Mouse (Mus musculus): ENCODE data around the gene Gm26920. TPM values are rescaled to one million over a fixed set of nuclear protein-coding genes. Genes with fewer than 3 reads are reported as not detected.
A peak's percentile ranks its signal among the peaks of the same experiment; 100 is the strongest.

The Gm26920 gene
- polyA plus RNA-seq, 1 experiment from 2014 or later: 0.70 TPM

DNA sequence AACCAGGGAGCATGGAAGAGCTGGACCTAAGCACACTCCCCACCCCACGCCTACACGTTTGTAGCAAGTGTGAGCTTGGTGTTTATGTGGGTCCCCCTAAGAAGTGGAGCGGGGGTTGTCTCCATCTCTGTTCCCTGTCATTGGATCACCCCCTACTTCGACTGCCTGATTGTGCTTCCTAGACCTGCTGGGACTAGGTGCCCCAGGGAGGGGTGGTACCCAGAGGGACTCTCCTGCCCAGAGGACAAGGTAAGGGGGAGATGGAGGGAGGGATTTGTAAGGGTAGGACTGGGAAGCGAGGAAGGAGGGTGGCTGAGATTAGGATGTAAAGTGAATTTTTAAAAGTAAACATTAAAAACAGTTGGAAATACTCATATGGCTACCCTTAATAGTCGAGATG is 805 bp downstream of the Gm26920 start:
- H3K27ac ChIP-seq (replicated peaks in 1 of 2; ENCODE audit: control insufficient read depth in 1 of 2, insufficient read depth in 1 of 2, low read depth in 2 of 2, low read length in 2 of 2): no peak overlapping the region
- H3K4me2 ChIP-seq (ENCODE audit: low read length): peak overlapping the region; percentile 71
- H3K36me3 ChIP-seq (ENCODE audit: control insufficient read depth, insufficient read depth, low read length): peaks cover 8% of the 10 kb centered on the region; the same call in 1 of the 2 replicates
- H3K27me3 ChIP-seq (ENCODE audit: control insufficient read depth, insufficient read depth, low read length): no peaks in the 10 kb centered on the region
- no peak for ATAC-seq (ENCODE audit: insufficient number of reproducible peaks, insufficient read depth, low FRiP score, low read depth)
- peaks cover 7 to 13% of the 10 kb centered on the region in 2 experiments for H3K4me1 ChIP-seq (ENCODE audit: control insufficient read depth in 2 of 2, insufficient read depth in 2 of 2, low read length in 2 of 2)
- H3K9me3 ChIP-seq (ENCODE audit: control insufficient read depth, low read length): no peaks in the 10 kb centered on the region
- 17% methylated on average over 6 of the region's 6 CpGs for WGBS
- H3K9ac ChIP-seq (ENCODE audit: low read length): peak overlapping the region; percentile 76
- H3K4me3 ChIP-seq (ENCODE audit: control insufficient read depth in 1 of 2, insufficient read depth in 1 of 2, low read depth in 1 of 2, low read length in 2 of 2): peak overlapping the region; percentile 55 to 100

DNA sequence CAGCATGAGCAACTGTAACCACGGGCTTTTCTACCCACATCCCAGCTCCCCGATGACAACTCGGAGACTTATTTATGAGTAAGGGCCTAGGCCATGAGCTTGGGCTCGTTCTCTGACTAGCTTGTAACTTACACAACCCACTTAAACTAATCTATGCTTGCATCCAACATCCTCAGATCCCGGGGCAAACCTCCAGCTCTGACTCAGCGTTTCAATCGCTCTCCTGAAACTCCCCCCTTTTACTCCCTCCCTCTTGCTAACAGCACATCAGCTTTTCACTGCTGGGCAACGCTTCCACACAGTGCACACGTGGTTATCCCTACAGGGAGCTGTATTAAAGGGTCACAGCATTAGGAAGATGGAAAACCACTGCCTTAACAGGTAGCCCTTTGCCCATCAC is 3.7 kb downstream of the Gm26920 start:
- no peaks in the 10 kb centered on the region for H3K9me3 ChIP-seq (ENCODE audit: control insufficient read depth, low read length)
- 88% methylated on average over 9 of the region's 9 CpGs for WGBS
- no peaks in the 10 kb centered on the region for H3K27me3 ChIP-seq (ENCODE audit: control insufficient read depth, insufficient read depth, low read length)
- H3K4me1 ChIP-seq (ENCODE audit: control insufficient read depth in 2 of 2, insufficient read depth in 2 of 2, low read length in 2 of 2): peaks cover 7% of the 10 kb centered on the region in 2 experiments
- no peak for ATAC-seq (ENCODE audit: insufficient number of reproducible peaks, insufficient read depth, low FRiP score, low read depth)
- peaks cover 8% of the 10 kb centered on the region; the same call in 1 of the 2 replicates for H3K36me3 ChIP-seq (ENCODE audit: control insufficient read depth, insufficient read depth, low read length)
- H3K4me2 ChIP-seq (ENCODE audit: low read length): no peak overlapping the region
- no peak overlapping the region for H3K9ac ChIP-seq (ENCODE audit: low read length)
- no peak overlapping the region for H3K27ac ChIP-seq (replicated peaks in 1 of 2; ENCODE audit: control insufficient read depth in 1 of 2, insufficient read depth in 1 of 2, low read depth in 2 of 2, low read length in 2 of 2)
- no peak overlapping the region for H3K4me3 ChIP-seq (ENCODE audit: control insufficient read depth in 1 of 2, insufficient read depth in 1 of 2, low read depth in 1 of 2, low read length in 2 of 2)

DNA sequence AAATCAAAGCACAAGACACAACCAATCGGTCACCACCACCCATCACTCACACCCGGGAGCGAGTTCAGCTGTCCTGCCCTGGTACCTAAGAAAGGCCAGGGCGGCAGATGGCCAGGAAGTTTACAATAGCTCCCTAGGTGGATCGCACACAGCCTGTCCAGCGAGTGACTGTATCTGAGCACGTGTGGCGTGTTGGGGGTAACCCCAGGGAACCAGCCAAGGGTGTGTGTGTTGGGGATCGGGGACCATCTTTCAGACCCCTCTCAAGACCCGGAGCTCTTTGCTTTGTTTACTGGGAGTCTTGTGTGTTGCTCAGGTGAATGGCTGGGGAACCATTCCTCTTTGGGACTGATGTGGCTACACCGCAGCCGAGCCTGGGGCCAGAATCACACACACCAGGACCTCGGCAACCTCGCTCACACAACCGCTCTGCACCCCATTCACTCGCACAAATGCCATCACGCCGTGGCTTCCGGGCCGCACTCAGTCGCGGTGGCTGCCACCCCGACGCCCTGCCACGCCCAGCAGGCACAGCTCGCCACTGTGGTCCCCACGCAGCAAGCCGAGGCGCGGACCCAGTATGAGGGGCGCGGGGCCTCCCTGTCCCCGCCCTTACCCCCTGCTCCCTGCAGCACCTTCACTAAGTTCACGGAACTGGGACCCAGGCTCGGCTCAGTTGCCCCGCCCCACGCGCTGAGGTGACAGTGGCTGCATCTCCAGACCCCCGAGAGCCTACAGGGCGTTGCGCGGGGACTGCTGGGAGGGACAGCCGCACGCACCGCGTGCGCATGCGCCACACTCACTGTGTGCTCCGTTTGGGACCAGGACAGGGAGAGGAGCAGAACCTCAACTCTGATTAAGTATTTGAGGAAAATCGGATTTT is 17.8 kb downstream of the Gm26920 start, which contains the start of gene Zfp82:
Gene Zfp82 (minus strand): TSS at position 755 of the 883 bp plus-strand sequence.
- H3K36me3 ChIP-seq (ENCODE audit: control insufficient read depth, insufficient read depth, low read length): peaks cover 19% of the 10 kb centered on the region
- peak within 1 kb of the TSS in 1 of 2 experiments; percentile 45; a peak in 1 of 4 replicates for H3K27ac ChIP-seq (replicated peaks in 1 of 2; ENCODE audit: control insufficient read depth in 1 of 2, insufficient read depth in 1 of 2, low read depth in 2 of 2, low read length in 2 of 2)
- H3K4me2 ChIP-seq (ENCODE audit: low read length): peak within 1 kb of the TSS; percentile 98
- under 1% methylated on average over 43 of the region's 50 CpGs for WGBS
- H3K4me1 ChIP-seq (ENCODE audit: control insufficient read depth in 2 of 2, insufficient read depth in 2 of 2, low read length in 2 of 2): peaks cover 0 to 5% of the 10 kb centered on the region in 2 experiments; a peak in 2 of 4 replicates
- H3K4me3 ChIP-seq (ENCODE audit: control insufficient read depth in 1 of 2, insufficient read depth in 1 of 2, low read depth in 1 of 2, low read length in 2 of 2): peak within 1 kb of the TSS; percentile 62 to 78
- H3K27me3 ChIP-seq (ENCODE audit: control insufficient read depth, insufficient read depth, low read length): no peaks in the 10 kb centered on the region
- no peaks in the 10 kb centered on the region for H3K9me3 ChIP-seq (ENCODE audit: control insufficient read depth, low read length)
- H3K9ac ChIP-seq (ENCODE audit: low read length): peak within 1 kb of the TSS; percentile 81
- peak; percentile 88 for ATAC-seq (ENCODE audit: insufficient number of reproducible peaks, insufficient read depth, low FRiP score, low read depth)

GRCm38 (mm10) chr7:30064622-30065021 is 25.6 kb downstream of the Gm26920 start:
- no peak for ATAC-seq (ENCODE audit: insufficient number of reproducible peaks, insufficient read depth, low FRiP score, low read depth)
- Histone ChIP-seq H3K27ac (replicated peaks in 1 of 2; ENCODE audit: control insufficient read depth in 1 of 2, insufficient read depth in 1 of 2, low read depth in 2 of 2, low read length in 2 of 2) (no peak overlapping the region), H3K36me3 (ENCODE audit: control insufficient read depth, insufficient read depth, low read length) (peaks cover 44% of the 10 kb centered on the region), H3K4me2 (ENCODE audit: low read length) (no peak overlapping the region), H3K27me3 (ENCODE audit: control insufficient read depth, insufficient read depth, low read length) (no peaks in the 10 kb centered on the region), H3K4me3 (ENCODE audit: control insufficient read depth in 1 of 2, insufficient read depth in 1 of 2, low read depth in 1 of 2, low read length in 2 of 2) (no peak overlapping the region), H3K4me1 (ENCODE audit: control insufficient read depth in 2 of 2, insufficient read depth in 2 of 2, low read length in 2 of 2) (no peaks in the 10 kb centered on the region), H3K9ac (ENCODE audit: low read length) (no peak overlapping the region), H3K9me3 (ENCODE audit: control insufficient read depth, low read length) (no peaks in the 10 kb centered on the region)
- WGBS: 71% methylated on average over 5 of the region's 5 CpGs

DNA sequence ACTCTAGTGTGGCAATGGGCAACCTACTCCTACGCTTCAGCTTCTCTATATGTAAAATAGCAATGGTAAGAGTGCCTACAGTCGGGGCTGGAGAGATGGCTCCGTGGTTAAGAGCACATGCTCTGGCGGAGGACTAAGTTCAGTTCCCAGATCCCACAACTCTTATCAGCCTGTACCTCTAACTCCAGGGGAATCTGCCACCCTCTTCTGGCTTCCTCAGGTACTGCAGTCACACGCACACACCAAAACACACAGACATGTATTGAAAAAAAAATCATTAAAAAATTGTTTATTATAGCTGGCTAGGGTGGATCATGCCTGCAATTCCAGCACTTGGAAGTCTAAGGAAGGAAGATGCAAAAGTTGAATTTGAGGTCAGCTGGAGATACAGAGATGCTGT is 27.7 kb downstream of the Gm26920 start:
- Histone ChIP-seq H3K4me3 (ENCODE audit: control insufficient read depth in 1 of 2, insufficient read depth in 1 of 2, low read depth in 1 of 2, low read length in 2 of 2) (no peak overlapping the region), H3K9ac (ENCODE audit: low read length) (no peak overlapping the region), H3K36me3 (ENCODE audit: control insufficient read depth, insufficient read depth, low read length) (peaks cover 47% of the 10 kb centered on the region), H3K9me3 (ENCODE audit: control insufficient read depth, low read length) (no peaks in the 10 kb centered on the region), H3K4me2 (ENCODE audit: low read length) (no peak overlapping the region), H3K27ac (replicated peaks in 1 of 2; ENCODE audit: control insufficient read depth in 1 of 2, insufficient read depth in 1 of 2, low read depth in 2 of 2, low read length in 2 of 2) (no peak overlapping the region), H3K27me3 (ENCODE audit: control insufficient read depth, insufficient read depth, low read length) (no peaks in the 10 kb centered on the region), H3K4me1 (ENCODE audit: control insufficient read depth in 2 of 2, insufficient read depth in 2 of 2, low read length in 2 of 2) (no peaks in the 10 kb centered on the region)
- ATAC-seq (ENCODE audit: insufficient number of reproducible peaks, insufficient read depth, low FRiP score, low read depth): no peak
- 87% methylated on average over 5 of the region's 5 CpGs for WGBS

- H3K9ac ChIP-seq (ENCODE audit: low read length): no peak overlapping the region
- H3K9me3 ChIP-seq (ENCODE audit: control insufficient read depth, low read length): no peaks in the 10 kb centered on the region
- H3K27me3 ChIP-seq (ENCODE audit: control insufficient read depth, insufficient read depth, low read length): no peaks in the 10 kb centered on the region
- peak overlapping the region; percentile 20; a peak in 2 of 4 replicates for H3K27ac ChIP-seq (replicated peaks in 1 of 2; ENCODE audit: control insufficient read depth in 1 of 2, insufficient read depth in 1 of 2, low read depth in 2 of 2, low read length in 2 of 2)
- 44% methylated on average over 6 of the region's 6 CpGs for WGBS
- H3K4me3 ChIP-seq (ENCODE audit: control insufficient read depth in 1 of 2, insufficient read depth in 1 of 2, low read depth in 1 of 2, low read length in 2 of 2): no peak overlapping the region
- H3K4me1 ChIP-seq (ENCODE audit: control insufficient read depth in 2 of 2, insufficient read depth in 2 of 2, low read length in 2 of 2): no peaks in the 10 kb centered on the region
- no peak overlapping the region for H3K4me2 ChIP-seq (ENCODE audit: low read length)
- H3K36me3 ChIP-seq (ENCODE audit: control insufficient read depth, insufficient read depth, low read length): peaks cover 51% of the 10 kb centered on the region
- no peak; the same call in 1 of the 2 replicates for ATAC-seq (ENCODE audit: insufficient number of reproducible peaks, insufficient read depth, low FRiP score, low read depth)
These were observed 29.9 kb downstream of the Gm26920 start for GRCm38 (mm10) chr7:30060341-30060740.

DNA sequence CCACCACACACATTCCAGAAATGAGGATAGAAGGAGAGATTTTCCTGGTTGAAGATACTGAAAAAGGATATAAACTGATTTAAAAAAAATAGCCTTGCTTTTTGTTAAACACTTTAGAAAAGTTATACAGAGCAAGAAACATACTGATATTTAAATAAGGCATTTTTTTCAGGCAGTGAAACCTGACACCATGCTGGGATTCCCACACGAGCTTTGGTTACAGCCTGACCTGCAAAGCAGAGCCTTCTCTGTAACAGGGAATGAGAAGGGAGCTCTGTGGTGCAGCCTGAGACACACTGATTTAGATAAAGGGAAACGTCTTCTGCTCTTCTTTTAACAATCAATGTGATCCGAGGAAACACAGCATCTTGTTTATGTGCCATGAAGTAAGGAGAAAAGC is 36.6 kb downstream of the Gm26920 start:
- WGBS: 4% methylated on average over 3 of the region's 3 CpGs
- Histone ChIP-seq H3K27me3 (ENCODE audit: control insufficient read depth, insufficient read depth, low read length) (no peaks in the 10 kb centered on the region), H3K27ac (replicated peaks in 1 of 2; ENCODE audit: control insufficient read depth in 1 of 2, insufficient read depth in 1 of 2, low read depth in 2 of 2, low read length in 2 of 2) (no peak overlapping the region), H3K9me3 (ENCODE audit: control insufficient read depth, low read length) (no peaks in the 10 kb centered on the region), H3K4me3 (ENCODE audit: control insufficient read depth in 1 of 2, insufficient read depth in 1 of 2, low read depth in 1 of 2, low read length in 2 of 2) (no peak overlapping the region), H3K4me1 (ENCODE audit: control insufficient read depth in 2 of 2, insufficient read depth in 2 of 2, low read length in 2 of 2) (peaks cover 3 to 10% of the 10 kb centered on the region in 2 experiments), H3K9ac (ENCODE audit: low read length) (no peak overlapping the region), H3K36me3 (ENCODE audit: control insufficient read depth, insufficient read depth, low read length) (peaks cover 26% of the 10 kb centered on the region), H3K4me2 (ENCODE audit: low read length) (no peak overlapping the region)
- no peak for ATAC-seq (ENCODE audit: insufficient number of reproducible peaks, insufficient read depth, low FRiP score, low read depth)

Measured in heart, embryonic 14.5 days (tissue).